Mouse (Mus musculus) heart, postnatal 0 days (tissue): ENCODE measurements around the gene Shisa9.

Experiments
- CTCF ChIP-seq: IDR thresholded peaks from 2 replicates; pipeline ENCODE4 v1.5.1; 2016; ENCODE audit warnings: antibody characterized with exemption, control low read depth, low read depth
- EP300 ChIP-seq: IDR thresholded peaks from 2 replicates; pipeline ENCODE4 v1.6.1; 2016; ENCODE audit warnings: antibody characterized with exemption, low read depth

DNA sequence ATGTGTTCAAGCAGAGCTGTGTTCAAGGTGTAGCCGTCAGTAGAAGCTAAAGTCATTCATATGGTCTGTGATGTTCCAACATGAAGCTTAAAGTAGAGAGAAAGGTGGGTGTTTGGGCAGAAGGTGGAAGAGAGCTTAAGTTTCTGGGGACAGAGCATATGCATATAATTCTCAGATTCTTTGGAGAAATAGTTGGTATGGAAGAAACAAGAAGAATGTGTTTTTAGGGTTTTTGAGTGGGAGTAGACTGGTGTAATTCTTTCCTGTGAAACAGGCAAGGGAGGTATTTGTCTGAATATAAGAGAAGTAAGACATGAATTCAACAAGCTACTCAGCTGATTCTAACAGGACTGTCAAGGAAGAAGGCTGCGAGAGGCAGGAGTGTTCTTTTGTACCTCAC, 225.9 kb downstream of the Shisa9 start:
- TF ChIP-seq CTCF, result no peak
- no peak for TF ChIP-seq EP300
